ENCODE assay signal across 8 mouse cellular contexts in genomic region chr16:38712105-38712504, GRCm38 (mm10). TPM values are rescaled to one million over a fixed set of nuclear protein-coding genes. Genes with fewer than 3 reads are reported as not detected.
DNase-seq lines count a peak whose midpoint lies in the region; ATAC-seq and TF ChIP-seq lines count a peak whose summit lies in the region.

No protein-coding gene starts in this region.

- peak; percentile 47 for ATAC-seq in hindbrain, embryonic 16.5 days
- ATAC-seq in midbrain, embryonic 12.5 days (ENCODE audit: low FRiP score, low read depth), result 0 out of 2 replicates have a peak, but pooled peaks have one; percentile 10
- no peak for ATAC-seq in erythroid progenitor cell, adult 5-6 weeks (replicated peaks; ENCODE audit: low FRiP score, poor library complexity, severe bottlenecking)

- peak overlapping the region; percentile 87 for H3K4me2 ChIP-seq in hindbrain, embryonic 16.5 days (ENCODE audit: low read length)
- H3K4me2 ChIP-seq in midbrain, embryonic 12.5 days (replicated peaks), result peak overlapping the region; percentile 92

- H3K36me3 ChIP-seq in hindbrain, embryonic 16.5 days (ENCODE audit: control insufficient read depth, insufficient read depth, low read length), result no peaks in the 10 kb centered on the region
- H3K36me3 ChIP-seq in midbrain, embryonic 12.5 days, result no peaks in the 10 kb centered on the region

- no peak for TF ChIP-seq POLR2A in cortical plate, adult 2 months (IDR thresholded peaks at IDR 0.05; ENCODE audit: extremely low read depth, insufficient read depth, low read length)

- WGBS in hindbrain, embryonic 16.5 days, result 4% methylated on average over 12 of the region's 12 CpGs
- WGBS in midbrain, embryonic 12.5 days, result 9% methylated on average over 12 of the region's 12 CpGs

- H3K4me1 ChIP-seq in cortical plate, adult 2 months (ENCODE audit: control insufficient read depth, insufficient read depth, low read length), result no peaks in the 10 kb centered on the region
- H3K4me1 ChIP-seq in hindbrain, embryonic 16.5 days (ENCODE audit: control insufficient read depth, insufficient read depth, low read depth, low read length), result peaks cover 4% of the 10 kb centered on the region
- no peaks in the 10 kb centered on the region for H3K4me1 ChIP-seq in midbrain, embryonic 12.5 days

- no peaks in the 10 kb centered on the region for H3K27me3 ChIP-seq in hindbrain, embryonic 16.5 days (replicated peaks; ENCODE audit: control insufficient read depth, insufficient read depth, low read length)
- H3K27me3 ChIP-seq in midbrain, embryonic 12.5 days, result peaks cover 11% of the 10 kb centered on the region; the same call in 1 of the 2 replicates

- peak overlapping the region; percentile 85 for H3K4me3 ChIP-seq in layer of hippocampus, adult 2 months
- peak overlapping the region; percentile 88 for H3K4me3 ChIP-seq in cortical plate, adult 2 months (ENCODE audit: insufficient read depth, low read length)
- peak overlapping the region; percentile 75 for H3K4me3 ChIP-seq in hindbrain, embryonic 16.5 days (ENCODE audit: low read length)
- peak overlapping the region; percentile 64 for H3K4me3 ChIP-seq in midbrain, embryonic 12.5 days

- TF ChIP-seq CTCF in layer of hippocampus, adult 2 months (conservative IDR thresholded peaks at IDR 0.05), result no peak
- no peak for TF ChIP-seq CTCF in cortical plate, adult 2 months (IDR thresholded peaks at IDR 0.05; ENCODE audit: extremely low read depth, insufficient read depth, low read length)

- no peak for DNase-seq in layer of hippocampus, adult 2 months (ENCODE audit: low spot score in 2 of 2)
- no peak for DNase-seq in layer of hippocampus, postnatal 25 days (ENCODE audit: extremely low spot score in 1 of 2, low spot score in 1 of 2)
- no peak for DNase-seq in urinary bladder, adult 2 months (ENCODE audit: low spot score)
- no peak for DNase-seq in kidney, adult 9 months

- H3K9ac ChIP-seq in hindbrain, embryonic 16.5 days (ENCODE audit: low read depth, low read length), result peak overlapping the region; percentile 81
- no peak overlapping the region for H3K9ac ChIP-seq in midbrain, embryonic 12.5 days (replicated peaks)

- peak overlapping the region; percentile 91; the same call in 1 of the 2 replicates for H3K27ac ChIP-seq in layer of hippocampus, adult 2 months
- H3K27ac ChIP-seq in cortical plate, adult 2 months (ENCODE audit: insufficient read depth, low read length), result peak overlapping the region; percentile 84
- peak overlapping the region; percentile 77; the same call in 1 of the 2 replicates for H3K27ac ChIP-seq in hindbrain, embryonic 16.5 days (ENCODE audit: low read depth, low read length)
- no peak overlapping the region for H3K27ac ChIP-seq in midbrain, embryonic 12.5 days (replicated peaks)

- no peaks in the 10 kb centered on the region for H3K9me3 ChIP-seq in hindbrain, embryonic 16.5 days (ENCODE audit: control insufficient read depth, low read length)
- no peaks in the 10 kb centered on the region for H3K9me3 ChIP-seq in midbrain, embryonic 12.5 days

RNA-seq across cellular contexts. Expression of gene Arhgap31, which starts 1.0 kb away (rescaled TPM):
- total RNA-seq in layer of hippocampus, adult 2 months (2021), result 10 to 100 TPM; 17.9 to 18.5 TPM
- total RNA-seq in layer of hippocampus, postnatal 25 days (2021), result 10 to 100 TPM; 18.1 to 18.7 TPM
- 10.3 and 10.4 TPM in 2 replicates for polyA plus RNA-seq in cortical plate, adult 2 months (2012; rRNA removed)
- 4.5 and 6.7 TPM in 2 replicates for polyA plus RNA-seq in hindbrain, embryonic 16.5 days (2015; fragmentation: Nextera tagmentation; extraction: Ambion mirVana)
- 10.5 and 11.8 TPM in 2 replicates for polyA plus RNA-seq in midbrain, embryonic 12.5 days (2016; fragmentation: Nextera tagmentation; extraction: Ambion mirVana)
- total RNA-seq in erythroid progenitor cell, adult 5-6 weeks (2015; ENCODE audit: low replicate concordance), result 3.6 and 5.0 TPM in 2 replicates
- 0.83 and 1.2 TPM in 2 replicates for total RNA-seq in erythroid progenitor cell, adult 5-6 weeks (2017; ENCODE audit: low replicate concordance)
- polyA plus RNA-seq in urinary bladder, adult 2 months (2012; rRNA removed), result 7.8 and 13.3 TPM in 2 replicates

RNA-seq across cellular contexts. Expression of gene B4galt4, which starts 30.0 kb away (rescaled TPM):
- 10 to 100 TPM; 34.3 to 39.7 TPM for total RNA-seq in layer of hippocampus, adult 2 months (2021)
- 10 to 100 TPM; 32.9 to 34.2 TPM for total RNA-seq in layer of hippocampus, postnatal 25 days (2021)
- 19.3 and 23.0 TPM in 2 replicates for polyA plus RNA-seq in cortical plate, adult 2 months (2012; rRNA removed)
- polyA plus RNA-seq in hindbrain, embryonic 16.5 days (2015; fragmentation: Nextera tagmentation; extraction: Ambion mirVana), result 38.3 and 40.3 TPM in 2 replicates
- 24.6 and 24.7 TPM in 2 replicates for polyA plus RNA-seq in midbrain, embryonic 12.5 days (2016; fragmentation: Nextera tagmentation; extraction: Ambion mirVana)
- total RNA-seq in erythroid progenitor cell, adult 5-6 weeks (2015; ENCODE audit: low replicate concordance), result 4.3 and 8.8 TPM in 2 replicates
- 2.2 and 6.7 TPM in 2 replicates for total RNA-seq in erythroid progenitor cell, adult 5-6 weeks (2017; ENCODE audit: low replicate concordance)
- polyA plus RNA-seq in urinary bladder, adult 2 months (2012; rRNA removed), result 16.6 and 17.2 TPM in 2 replicates
